Mouse (Mus musculus) C2C12 (cell line): Measurements from ENCODE around the gene Fst.

ENCODE experiments used
- CEBPB ChIP-seq: IDR thresholded peaks from one replicate; pipeline ENCODE4 v1.6.1; 2011; ENCODE audit warnings: low read depth, mild to moderate bottlenecking, control low read depth, moderate library complexity
- CTCF ChIP-seq: IDR thresholded peaks from one replicate; pipeline ENCODE4 v1.5.1; 2011; ENCODE audit not compliant: control insufficient read depth, insufficient read depth, insufficient read length
- MYOD1 ChIP-seq: IDR thresholded peaks from one replicate; pipeline ENCODE4 v1.6.1; 2011; ENCODE audit warnings: low read depth; ENCODE audit not compliant: control insufficient read depth, insufficient read length
- MYOG ChIP-seq: IDR thresholded peaks from one replicate; pipeline ENCODE4 v1.6.1; 2011; ENCODE audit not compliant: control insufficient read depth, insufficient read length; ENCODE audit errors: extremely low read depth

- TF ChIP-seq CTCF (no peak), MYOD1 (no peak), MYOG (no peak), CEBPB (peak; percentile 32)
These were observed 1.8 kb downstream of the Fst start for GRCm38 (mm10) chr13:114456766-114457566.
